Mouse (Mus musculus): ENCODE results near the gene Klk11. TPM values are rescaled to one million over a fixed set of nuclear protein-coding genes. Genes with fewer than 3 reads are reported as not detected.
A peak's percentile ranks its signal among the peaks of the same experiment; 100 is the strongest.

Klk11 gene
- polyA plus RNA-seq (2014; fragmentation: Nextera tagmentation; extraction: Ambion mirVana): not detected in 2 replicates

DNA sequence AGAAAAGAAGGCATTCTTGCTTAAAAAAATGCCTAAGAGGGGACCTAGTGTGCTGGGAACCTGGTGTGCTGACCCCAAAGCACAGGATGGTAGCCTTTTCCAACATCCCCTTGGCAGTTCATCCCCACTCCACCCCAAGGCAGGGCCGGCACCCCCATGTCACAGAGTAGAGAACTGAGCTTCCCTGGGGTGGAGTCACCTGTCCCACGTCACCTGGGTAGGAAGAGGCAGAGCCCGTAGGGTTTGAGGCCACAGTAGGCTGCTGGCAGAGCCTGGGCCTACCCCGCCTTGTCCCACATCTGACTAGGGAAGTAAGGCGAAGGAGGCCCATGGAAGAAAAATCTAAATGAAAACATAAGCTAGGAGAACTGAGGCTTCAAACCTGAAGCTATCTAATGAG is at the start of gene Klk11:
TSS of gene Klk11 (plus strand) at position 241 of the 400 bp plus-strand sequence.
- WGBS: 92% methylated on average over 5 of the region's 5 CpGs

GRCm38 (mm10) chr7:43747788-43748187 is 26.6 kb upstream of the Klk11 start:
- 68% methylated on average over 1 of the region's 1 CpGs for WGBS
- Histone ChIP-seq H3K4me3 (ENCODE audit: low read depth, low read length) (no peak overlapping the region), H3K9ac (ENCODE audit: low read length) (no peak overlapping the region), H3K4me2 (ENCODE audit: low read length) (no peak overlapping the region), H3K27ac (ENCODE audit: low read depth, low read length) (no peak overlapping the region), H3K36me3 (ENCODE audit: control insufficient read depth, insufficient read depth, low read length) (no peaks in the 10 kb centered on the region), H3K9me3 (replicated peaks; ENCODE audit: control insufficient read depth, low read length) (no peaks in the 10 kb centered on the region), H3K4me1 (ENCODE audit: control insufficient read depth, insufficient read depth, low read length) (no peaks in the 10 kb centered on the region), H3K27me3 (replicated peaks; ENCODE audit: control insufficient read depth, insufficient read depth, low read length) (no peaks in the 10 kb centered on the region)
- DNase-seq (ENCODE audit: low spot score) (peak; percentile 0), ATAC-seq (no peak)

More for the DNA sequence above, at the start of gene Klk11:
- H3K4me1 ChIP-seq (ENCODE audit: control insufficient read depth, insufficient read depth, low read length): no peaks in the 10 kb centered on the region
- H3K9ac ChIP-seq (ENCODE audit: low read length): no peak within 1 kb of the TSS
- H3K9me3 ChIP-seq (replicated peaks; ENCODE audit: control insufficient read depth, low read length): no peaks in the 10 kb centered on the region
- no peak within 1 kb of the TSS for H3K27ac ChIP-seq (ENCODE audit: low read depth, low read length)
- no peaks in the 10 kb centered on the region for H3K36me3 ChIP-seq (ENCODE audit: control insufficient read depth, insufficient read depth, low read length)
- ATAC-seq: no peak
- no peak for DNase-seq (ENCODE audit: low spot score)
- no peak within 1 kb of the TSS for H3K4me2 ChIP-seq (ENCODE audit: low read length)
- no peaks in the 10 kb centered on the region for H3K27me3 ChIP-seq (replicated peaks; ENCODE audit: control insufficient read depth, insufficient read depth, low read length)
- H3K4me3 ChIP-seq (ENCODE audit: low read depth, low read length): no peak within 1 kb of the TSS

DNA sequence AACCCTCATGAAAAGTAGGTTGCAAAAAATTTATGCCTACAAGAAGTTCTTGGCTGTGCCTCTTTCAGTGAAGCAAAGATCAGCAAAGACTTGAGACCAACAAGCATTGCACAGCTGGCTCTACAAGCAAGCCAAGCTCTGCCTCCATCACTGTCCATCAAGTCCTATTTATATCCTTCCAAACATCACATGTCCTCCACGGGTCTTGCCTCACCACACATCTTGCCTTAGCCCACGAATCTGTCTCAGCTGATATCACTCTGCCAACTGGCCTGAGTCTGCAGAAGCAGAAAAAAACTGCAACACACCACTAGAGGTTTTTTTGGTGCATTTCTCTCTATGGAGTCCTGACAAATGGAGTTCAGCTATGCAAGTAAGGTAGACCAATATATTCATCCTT is 21.6 kb upstream of the Klk11 start:
- no peak for ATAC-seq
- Histone ChIP-seq H3K4me3 (ENCODE audit: low read depth, low read length) (no peak overlapping the region), H3K9me3 (replicated peaks; ENCODE audit: control insufficient read depth, low read length) (no peaks in the 10 kb centered on the region), H3K27me3 (replicated peaks; ENCODE audit: control insufficient read depth, insufficient read depth, low read length) (no peaks in the 10 kb centered on the region), H3K4me1 (ENCODE audit: control insufficient read depth, insufficient read depth, low read length) (no peaks in the 10 kb centered on the region), H3K27ac (ENCODE audit: low read depth, low read length) (no peak overlapping the region), H3K36me3 (ENCODE audit: control insufficient read depth, insufficient read depth, low read length) (no peaks in the 10 kb centered on the region), H3K9ac (ENCODE audit: low read length) (no peak overlapping the region), H3K4me2 (ENCODE audit: low read length) (no peak overlapping the region)
- WGBS: 85% methylated on average over 2 of the region's 2 CpGs
- no peak for DNase-seq (ENCODE audit: low spot score)

GRCm38 (mm10) chr7:43766484-43766883 is 7.9 kb upstream of the Klk11 start:
- no peaks in the 10 kb centered on the region for H3K4me1 ChIP-seq (ENCODE audit: control insufficient read depth, insufficient read depth, low read length)
- H3K9me3 ChIP-seq (replicated peaks; ENCODE audit: control insufficient read depth, low read length): no peaks in the 10 kb centered on the region
- no peaks in the 10 kb centered on the region for H3K36me3 ChIP-seq (ENCODE audit: control insufficient read depth, insufficient read depth, low read length)
- ATAC-seq (no peak), DNase-seq (ENCODE audit: low spot score) (no peak)
- H3K4me2 ChIP-seq (ENCODE audit: low read length): no peak overlapping the region
- no peaks in the 10 kb centered on the region for H3K27me3 ChIP-seq (replicated peaks; ENCODE audit: control insufficient read depth, insufficient read depth, low read length)
- WGBS: 33% methylated on average over 8 of the region's 8 CpGs
- no peak overlapping the region for H3K9ac ChIP-seq (ENCODE audit: low read length)
- H3K27ac ChIP-seq (ENCODE audit: low read depth, low read length): no peak overlapping the region
- no peak overlapping the region for H3K4me3 ChIP-seq (ENCODE audit: low read depth, low read length)

DNA sequence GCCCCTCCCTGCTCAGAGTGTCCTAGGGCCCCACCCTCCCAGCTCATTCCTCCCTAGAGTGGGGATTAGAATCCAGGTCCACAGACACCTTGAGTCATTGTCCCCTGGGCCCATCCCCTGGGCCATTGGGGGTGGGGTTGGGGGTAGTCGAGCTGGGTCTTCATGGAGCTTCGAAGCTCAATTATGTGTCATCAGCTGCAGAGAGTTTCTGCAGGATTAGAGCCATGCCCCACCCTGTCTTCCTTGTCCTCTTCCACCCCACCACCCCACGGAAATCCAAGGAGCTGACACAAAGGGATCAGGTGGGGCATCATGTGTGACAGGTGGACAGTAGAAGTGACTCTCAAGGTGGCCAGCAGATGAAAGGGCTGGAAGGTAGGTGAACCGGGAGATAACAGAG is 5.8 kb upstream of the Klk11 start, which contains the start of gene Klk12:
TSS of gene Klk12 (plus strand) at position 301 of the 400 bp plus-strand sequence.
- Histone ChIP-seq H3K4me1 (ENCODE audit: control insufficient read depth, insufficient read depth, low read length) (no peaks in the 10 kb centered on the region), H3K4me2 (ENCODE audit: low read length) (no peak within 1 kb of the TSS), H3K4me3 (ENCODE audit: low read depth, low read length) (no peak within 1 kb of the TSS), H3K9ac (ENCODE audit: low read length) (no peak within 1 kb of the TSS), H3K27ac (ENCODE audit: low read depth, low read length) (no peak within 1 kb of the TSS), H3K36me3 (ENCODE audit: control insufficient read depth, insufficient read depth, low read length) (no peaks in the 10 kb centered on the region), H3K27me3 (replicated peaks; ENCODE audit: control insufficient read depth, insufficient read depth, low read length) (no peaks in the 10 kb centered on the region), H3K9me3 (replicated peaks; ENCODE audit: control insufficient read depth, low read length) (no peaks in the 10 kb centered on the region)
- no peak for ATAC-seq
- WGBS: 79% methylated on average over 4 of the region's 4 CpGs
- no peak for DNase-seq (ENCODE audit: low spot score)

DNA sequence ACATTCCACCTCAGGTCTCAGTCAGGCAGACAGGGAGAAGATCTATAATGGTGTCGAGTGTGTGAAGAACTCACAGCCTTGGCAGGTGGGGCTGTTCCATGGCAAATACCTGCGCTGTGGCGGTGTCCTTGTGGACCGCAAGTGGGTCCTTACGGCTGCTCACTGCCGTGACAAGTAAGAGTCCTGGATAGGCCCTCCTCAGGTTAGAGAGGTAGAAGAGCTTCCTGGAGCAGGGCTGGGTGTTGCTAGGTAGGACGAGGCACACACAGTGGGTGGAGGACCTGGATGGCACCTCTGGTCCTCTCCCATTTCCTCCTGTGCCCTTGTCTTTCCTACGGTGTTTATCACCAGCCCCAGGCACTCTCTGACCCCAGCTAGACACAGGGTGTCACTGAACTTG is 4.8 kb upstream of the Klk11 start:
- Histone ChIP-seq H3K4me3 (ENCODE audit: low read depth, low read length) (no peak overlapping the region), H3K36me3 (ENCODE audit: control insufficient read depth, insufficient read depth, low read length) (no peaks in the 10 kb centered on the region), H3K9ac (ENCODE audit: low read length) (no peak overlapping the region), H3K27me3 (replicated peaks; ENCODE audit: control insufficient read depth, insufficient read depth, low read length) (no peaks in the 10 kb centered on the region), H3K9me3 (replicated peaks; ENCODE audit: control insufficient read depth, low read length) (no peaks in the 10 kb centered on the region), H3K4me1 (ENCODE audit: control insufficient read depth, insufficient read depth, low read length) (no peaks in the 10 kb centered on the region), H3K4me2 (ENCODE audit: low read length) (no peak overlapping the region), H3K27ac (ENCODE audit: low read depth, low read length) (no peak overlapping the region)
- no peak for DNase-seq (ENCODE audit: low spot score)
- no peak for ATAC-seq
- WGBS: 88% methylated on average over 8 of the region's 8 CpGs

DNA sequence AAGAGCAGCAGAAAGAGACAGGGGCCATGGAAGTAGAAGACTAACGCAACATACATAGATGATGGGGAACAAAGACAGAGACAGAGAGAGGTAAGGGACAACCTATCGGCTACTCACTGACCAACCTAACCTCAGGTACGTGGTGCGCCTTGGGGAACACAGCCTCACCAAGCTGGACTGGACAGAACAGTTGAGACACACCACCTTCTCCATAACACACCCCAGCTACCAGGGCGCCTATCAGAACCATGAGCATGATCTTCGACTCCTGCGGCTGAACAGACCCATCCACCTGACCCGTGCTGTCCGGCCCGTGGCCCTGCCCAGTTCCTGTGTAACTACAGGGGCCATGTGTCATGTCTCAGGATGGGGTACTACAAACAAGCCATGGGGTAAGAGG is 3.7 kb upstream of the Klk11 start:
- Histone ChIP-seq H3K4me3 (ENCODE audit: low read depth, low read length) (no peak overlapping the region), H3K27ac (ENCODE audit: low read depth, low read length) (no peak overlapping the region), H3K36me3 (ENCODE audit: control insufficient read depth, insufficient read depth, low read length) (no peaks in the 10 kb centered on the region), H3K9me3 (replicated peaks; ENCODE audit: control insufficient read depth, low read length) (no peaks in the 10 kb centered on the region), H3K27me3 (replicated peaks; ENCODE audit: control insufficient read depth, insufficient read depth, low read length) (no peaks in the 10 kb centered on the region), H3K4me2 (ENCODE audit: low read length) (no peak overlapping the region), H3K9ac (ENCODE audit: low read length) (no peak overlapping the region), H3K4me1 (ENCODE audit: control insufficient read depth, insufficient read depth, low read length) (no peaks in the 10 kb centered on the region)
- DNase-seq (ENCODE audit: low spot score) (no peak), ATAC-seq (no peak)
- WGBS: 93% methylated on average over 10 of the region's 10 CpGs

- ATAC-seq (no peak), DNase-seq (ENCODE audit: low spot score) (no peak)
- 93% methylated on average over 6 of the region's 6 CpGs for WGBS
- Histone ChIP-seq H3K4me2 (ENCODE audit: low read length) (no peak overlapping the region), H3K4me1 (ENCODE audit: control insufficient read depth, insufficient read depth, low read length) (no peaks in the 10 kb centered on the region), H3K4me3 (ENCODE audit: low read depth, low read length) (no peak overlapping the region), H3K27ac (ENCODE audit: low read depth, low read length) (no peak overlapping the region), H3K9ac (ENCODE audit: low read length) (no peak overlapping the region), H3K36me3 (ENCODE audit: control insufficient read depth, insufficient read depth, low read length) (no peaks in the 10 kb centered on the region), H3K27me3 (replicated peaks; ENCODE audit: control insufficient read depth, insufficient read depth, low read length) (no peaks in the 10 kb centered on the region), H3K9me3 (replicated peaks; ENCODE audit: control insufficient read depth, low read length) (no peaks in the 10 kb centered on the region)
These were observed 2.5 kb upstream of the Klk11 start for GRCm38 (mm10) chr7:43771916-43772315.

GRCm38 (mm10) chr7:43772901-43773300 is 1.5 kb upstream of the Klk11 start:
- no peak overlapping the region for H3K4me2 ChIP-seq (ENCODE audit: low read length)
- H3K9ac ChIP-seq (ENCODE audit: low read length): no peak overlapping the region
- no peak for DNase-seq (ENCODE audit: low spot score)
- 88% methylated on average over 3 of the region's 3 CpGs for WGBS
- H3K4me3 ChIP-seq (ENCODE audit: low read depth, low read length): no peak overlapping the region
- no peak overlapping the region for H3K27ac ChIP-seq (ENCODE audit: low read depth, low read length)
- H3K36me3 ChIP-seq (ENCODE audit: control insufficient read depth, insufficient read depth, low read length): no peaks in the 10 kb centered on the region
- H3K4me1 ChIP-seq (ENCODE audit: control insufficient read depth, insufficient read depth, low read length): no peaks in the 10 kb centered on the region
- no peak for ATAC-seq
- no peaks in the 10 kb centered on the region for H3K9me3 ChIP-seq (replicated peaks; ENCODE audit: control insufficient read depth, low read length)
- H3K27me3 ChIP-seq (replicated peaks; ENCODE audit: control insufficient read depth, insufficient read depth, low read length): no peaks in the 10 kb centered on the region

All from forebrain, embryonic 14.5 days (tissue).